Mouse (Mus musculus) lung, adult 18-20 months (tissue): ENCODE measurements around the gene Olfr27.

Experiments
- DNase-seq, 2 experiments: peaks; one replicate each; pipeline ENCODE4 v3.0.0; 2022; ENCODE audit warnings: mixed read lengths in 2 of 2

Gene Olfr27

GRCm38 (mm10) chr9:39127831-39128230 lies at the start of gene Olfr27:
TSS of gene Olfr27 (plus strand) at chr9:39128131.
- DNase-seq, result no peak

GRCm38 (mm10) chr9:39078787-39079186 lies 49.1 kb upstream of the Olfr27 start, which contains the start of gene Olfr938:
TSS of gene Olfr938 (minus strand) at chr9:39078887.
- DNase-seq, result no peak

- no peak for DNase-seq
Measured at GRCm38 (mm10) chr9:39127326-39127725, 605 bp upstream of the Olfr27 start.

- DNase-seq, result no peak
Measured at GRCm38 (mm10) chr9:39152401-39152800, 24.5 kb downstream of the Olfr27 start.

GRCm38 (mm10) chr9:39166004-39166403 lies 38.1 kb downstream of the Olfr27 start, which contains the start of gene Olfr943:
TSS of gene Olfr943 (plus strand) at chr9:39166304.
- DNase-seq, result no peak
